Mouse (Mus musculus): ENCODE data around the gene Fam102a.

The Fam102a gene

DNA sequence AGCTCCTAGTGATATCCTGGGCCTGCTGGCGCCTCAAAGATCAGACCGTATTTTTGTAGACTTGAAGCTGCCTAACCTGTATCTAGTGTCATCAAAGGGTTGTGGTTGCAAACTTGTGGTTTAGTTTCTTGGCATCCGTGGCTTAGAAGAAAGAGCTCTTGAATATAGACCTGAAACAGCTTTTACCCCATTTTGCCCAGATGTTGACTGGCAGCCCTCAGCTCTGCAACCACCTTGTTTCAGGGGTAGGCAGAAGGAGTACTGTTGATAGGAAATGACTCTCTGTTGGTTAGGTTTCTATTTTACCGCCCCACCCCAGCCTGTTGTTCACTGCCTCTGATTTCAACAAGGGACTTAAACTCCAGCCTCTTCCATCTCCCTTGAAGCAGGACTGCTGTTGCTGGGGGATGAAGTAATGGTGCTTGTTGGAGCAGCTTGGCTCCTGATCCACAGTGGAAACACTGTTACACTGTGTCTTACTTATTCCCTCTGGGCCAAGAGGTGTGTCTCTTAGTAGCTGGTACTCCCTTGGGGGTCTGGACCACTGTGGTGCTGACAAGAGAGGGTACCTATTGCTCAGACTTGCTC is 6.9 kb downstream of the Fam102a start:
- peaks cover 35% of the 10 kb centered on the region for H3K36me3 ChIP-seq (ENCODE audit: insufficient read depth, low read length)
- no peak for TF ChIP-seq NANOG (IDR thresholded peaks at IDR 0.05; ENCODE audit: borderline replicate concordance, low read length)
- TF ChIP-seq CTCF (conservative IDR thresholded peaks at IDR 0.05; ENCODE audit: low read length): no peak
- TF ChIP-seq POU5F1 (IDR thresholded peaks at IDR 0.05; ENCODE audit: borderline replicate concordance, low read length): no peak
- H3K27me3 ChIP-seq (ENCODE audit: insufficient read depth, low read length): no peaks in the 10 kb centered on the region
- no peak overlapping the region for H3K4me3 ChIP-seq (replicated peaks; ENCODE audit: low read length)
- no peaks in the 10 kb centered on the region for H3K9me3 ChIP-seq (ENCODE audit: low read length)
- H3K4me1 ChIP-seq (replicated peaks; ENCODE audit: low read depth, low read length): peaks cover 87% of the 10 kb centered on the region

DNA sequence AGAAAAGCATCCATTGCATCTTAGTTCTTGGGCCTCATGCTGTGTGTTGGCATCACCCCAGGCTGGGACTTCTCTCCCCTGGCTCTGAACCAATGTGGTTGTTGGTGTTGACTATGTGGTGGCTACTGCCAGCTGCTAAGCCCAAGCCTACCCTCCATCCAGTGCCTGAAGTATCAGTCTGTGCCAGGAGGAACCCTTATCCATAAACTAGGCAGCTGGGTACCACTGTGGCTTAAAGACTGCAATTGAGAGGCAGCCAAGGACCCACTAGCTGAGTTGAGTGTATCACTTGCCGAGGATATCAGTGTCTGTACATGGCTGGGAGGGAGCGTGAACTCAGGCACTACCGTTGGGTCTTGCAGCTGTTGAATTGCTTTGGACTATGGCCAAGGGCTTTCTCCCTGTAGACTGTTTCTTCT is 7.9 kb downstream of the Fam102a start:
- Histone ChIP-seq H3K27me3 (ENCODE audit: insufficient read depth, low read length) (no peaks in the 10 kb centered on the region), H3K36me3 (ENCODE audit: insufficient read depth, low read length) (peaks cover 44% of the 10 kb centered on the region), H3K9me3 (ENCODE audit: low read length) (no peaks in the 10 kb centered on the region), H3K4me1 (replicated peaks; ENCODE audit: low read depth, low read length) (peaks cover 82% of the 10 kb centered on the region), H3K4me3 (replicated peaks; ENCODE audit: low read length) (no peak overlapping the region)
- no peak for TF ChIP-seq CTCF (conservative IDR thresholded peaks at IDR 0.05; ENCODE audit: low read length)
- no peak for TF ChIP-seq POU5F1 (IDR thresholded peaks at IDR 0.05; ENCODE audit: borderline replicate concordance, low read length)

DNA sequence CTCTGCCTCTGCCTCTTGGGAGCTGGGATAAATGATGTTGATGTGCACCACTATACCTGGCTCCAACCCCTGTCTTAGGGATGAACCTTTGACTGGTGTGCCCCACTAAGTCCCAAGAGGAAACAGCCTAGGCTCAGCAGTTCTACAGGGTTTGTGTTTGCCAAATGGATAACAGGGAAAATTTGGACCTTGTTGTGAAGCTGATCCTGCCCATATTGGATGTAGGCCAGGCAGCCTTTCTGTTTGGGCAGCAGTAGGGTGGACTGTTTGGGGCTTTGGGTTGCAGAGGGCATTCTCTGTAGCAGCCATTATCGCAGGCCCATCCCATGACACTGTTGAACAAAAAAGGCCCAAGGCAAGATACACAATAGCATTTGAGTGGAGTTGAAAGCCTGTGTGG is 11.8 kb downstream of the Fam102a start:
- Histone ChIP-seq H3K36me3 (ENCODE audit: insufficient read depth, low read length) (peaks cover 67% of the 10 kb centered on the region), H3K4me1 (replicated peaks; ENCODE audit: low read depth, low read length) (peaks cover 68% of the 10 kb centered on the region), H3K4me3 (replicated peaks; ENCODE audit: low read length) (no peak overlapping the region), H3K27me3 (ENCODE audit: insufficient read depth, low read length) (no peaks in the 10 kb centered on the region), H3K9me3 (ENCODE audit: low read length) (no peaks in the 10 kb centered on the region)
- TF ChIP-seq CTCF (conservative IDR thresholded peaks at IDR 0.05; ENCODE audit: low read length) (no peak), POU5F1 (IDR thresholded peaks at IDR 0.05; ENCODE audit: borderline replicate concordance, low read length) (no peak), NANOG (IDR thresholded peaks at IDR 0.05; ENCODE audit: borderline replicate concordance, low read length) (no peak)

DNA sequence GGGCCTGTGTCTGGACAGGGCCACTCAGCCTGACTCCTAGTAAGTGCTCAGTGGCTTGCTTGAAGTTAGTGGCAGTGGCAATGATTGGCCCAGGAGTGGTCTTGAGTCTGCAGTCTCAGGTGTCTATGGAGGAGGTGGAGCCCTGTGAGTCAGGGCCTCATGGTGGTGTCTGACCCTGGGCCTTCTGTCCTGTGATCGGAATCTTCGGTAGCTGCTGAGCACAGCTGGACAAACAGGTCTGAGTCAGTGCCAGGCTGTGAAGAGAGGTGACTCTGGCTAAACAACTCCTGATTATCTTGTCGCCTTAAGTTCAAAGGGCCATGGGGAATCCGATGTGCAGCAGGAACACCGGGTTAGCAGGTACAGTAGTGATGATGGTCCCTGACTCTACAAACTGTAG is 12.2 kb downstream of the Fam102a start:
- peaks cover 66% of the 10 kb centered on the region for H3K4me1 ChIP-seq (replicated peaks; ENCODE audit: low read depth, low read length)
- H3K4me3 ChIP-seq (replicated peaks; ENCODE audit: low read length): no peak overlapping the region
- peaks cover 63% of the 10 kb centered on the region for H3K36me3 ChIP-seq (ENCODE audit: insufficient read depth, low read length)
- TF ChIP-seq POU5F1 (IDR thresholded peaks at IDR 0.05; ENCODE audit: borderline replicate concordance, low read length): no peak
- no peak for TF ChIP-seq CTCF (conservative IDR thresholded peaks at IDR 0.05; ENCODE audit: low read length)
- no peak for TF ChIP-seq NANOG (IDR thresholded peaks at IDR 0.05; ENCODE audit: borderline replicate concordance, low read length)
- no peaks in the 10 kb centered on the region for H3K27me3 ChIP-seq (ENCODE audit: insufficient read depth, low read length)
- no peaks in the 10 kb centered on the region for H3K9me3 ChIP-seq (ENCODE audit: low read length)

DNA sequence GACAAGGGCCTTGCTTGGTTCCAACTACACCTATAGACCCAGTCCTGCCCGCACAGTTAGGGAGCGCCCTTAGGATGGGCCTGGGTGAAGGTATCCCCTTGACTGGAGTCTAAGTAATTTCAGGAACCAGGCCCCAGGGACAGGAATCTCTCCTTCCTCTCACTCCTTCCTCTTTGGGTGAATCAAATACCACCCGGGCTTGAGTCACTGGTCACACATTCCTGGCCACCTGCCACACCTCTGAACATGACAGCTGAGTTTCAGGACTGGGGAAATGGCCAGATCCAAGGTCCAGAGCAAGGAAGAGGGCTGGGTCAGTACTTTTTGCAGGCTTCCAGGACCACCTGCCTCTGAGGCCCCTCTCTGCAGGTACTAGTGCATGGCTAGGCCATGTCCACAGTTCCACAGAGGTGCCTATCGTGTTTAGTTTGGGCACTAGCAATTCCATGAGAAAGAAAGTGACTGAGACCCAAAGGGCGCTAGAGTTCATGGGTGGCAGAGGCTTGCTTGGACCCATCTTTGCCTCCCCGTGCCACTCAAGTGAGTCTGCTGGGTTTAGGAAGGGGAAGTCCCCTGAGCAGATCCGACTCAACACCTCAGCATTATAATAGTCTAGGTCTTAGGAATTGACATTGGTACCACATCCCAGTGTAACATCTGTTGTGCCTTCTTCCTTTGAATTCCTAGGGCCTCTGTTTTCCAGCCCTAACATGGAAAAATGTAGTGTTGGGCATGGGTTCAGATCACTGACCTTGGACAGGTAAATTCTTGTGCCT is 13.0 kb downstream of the Fam102a start:
- TF ChIP-seq NANOG (IDR thresholded peaks at IDR 0.05; ENCODE audit: borderline replicate concordance, low read length): no peak
- no peak for TF ChIP-seq POU5F1 (IDR thresholded peaks at IDR 0.05; ENCODE audit: borderline replicate concordance, low read length)
- TF ChIP-seq CTCF (conservative IDR thresholded peaks at IDR 0.05; ENCODE audit: low read length): no peak
- no peak overlapping the region for H3K4me3 ChIP-seq (replicated peaks; ENCODE audit: low read length)

DNA sequence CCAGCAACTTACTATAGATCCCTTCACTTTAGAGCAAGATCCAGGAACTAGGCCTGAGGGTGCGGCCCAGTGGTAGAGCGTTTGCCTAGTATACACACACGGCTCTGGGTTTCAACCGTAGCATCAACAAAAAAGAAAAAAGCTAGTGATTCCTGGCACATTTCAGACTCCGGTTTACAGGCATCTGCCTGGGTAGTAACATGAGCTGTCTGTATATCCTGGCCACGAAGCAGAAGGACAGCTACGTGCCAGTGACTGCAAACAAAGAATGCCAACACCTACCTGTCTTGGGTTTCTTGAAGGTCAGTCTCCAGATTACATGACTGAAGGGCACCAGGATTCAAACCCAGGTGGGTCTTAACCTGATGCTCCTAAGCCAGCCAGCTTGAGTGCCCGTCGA is 14.0 kb downstream of the Fam102a start:
- peaks cover 65% of the 10 kb centered on the region for H3K4me1 ChIP-seq (replicated peaks; ENCODE audit: low read depth, low read length)
- H3K9me3 ChIP-seq (ENCODE audit: low read length): no peaks in the 10 kb centered on the region
- TF ChIP-seq CTCF (conservative IDR thresholded peaks at IDR 0.05; ENCODE audit: low read length): no peak
- TF ChIP-seq NANOG (IDR thresholded peaks at IDR 0.05; ENCODE audit: borderline replicate concordance, low read length): no peak
- TF ChIP-seq POU5F1 (IDR thresholded peaks at IDR 0.05; ENCODE audit: borderline replicate concordance, low read length): no peak
- peaks cover 61% of the 10 kb centered on the region for H3K36me3 ChIP-seq (ENCODE audit: insufficient read depth, low read length)
- H3K27me3 ChIP-seq (ENCODE audit: insufficient read depth, low read length): no peaks in the 10 kb centered on the region
- H3K4me3 ChIP-seq (replicated peaks; ENCODE audit: low read length): no peak overlapping the region

More for the DNA sequence above, 13.0 kb downstream of the Fam102a start:
- Histone ChIP-seq H3K9me3 (ENCODE audit: low read length) (no peaks in the 10 kb centered on the region), H3K27me3 (ENCODE audit: insufficient read depth, low read length) (no peaks in the 10 kb centered on the region), H3K36me3 (ENCODE audit: insufficient read depth, low read length) (peaks cover 63% of the 10 kb centered on the region), H3K4me1 (replicated peaks; ENCODE audit: low read depth, low read length) (peaks cover 61% of the 10 kb centered on the region)

DNA sequence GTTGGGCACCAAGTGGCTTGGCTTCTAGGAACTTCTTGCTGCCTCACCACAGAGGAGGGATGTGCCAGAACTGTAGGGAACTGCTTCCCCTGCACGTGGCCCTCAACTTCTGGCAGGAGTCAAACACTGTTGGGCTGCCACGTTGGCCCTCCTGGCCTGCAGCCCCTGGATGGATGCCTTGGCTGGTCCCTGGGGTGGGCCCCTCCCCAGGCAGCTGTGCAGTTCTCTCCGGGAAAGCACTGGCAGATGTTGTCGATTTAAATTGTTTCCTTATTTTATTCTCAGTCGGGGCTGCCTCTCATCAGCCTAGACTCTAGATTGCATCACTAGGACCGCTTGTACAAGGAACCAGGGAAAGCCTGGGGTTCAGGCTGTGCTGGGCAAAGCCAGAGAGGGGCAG is 14.6 kb downstream of the Fam102a start:
- peaks cover 55% of the 10 kb centered on the region for H3K36me3 ChIP-seq (ENCODE audit: insufficient read depth, low read length)
- H3K4me1 ChIP-seq (replicated peaks; ENCODE audit: low read depth, low read length): peaks cover 63% of the 10 kb centered on the region
- H3K27me3 ChIP-seq (ENCODE audit: insufficient read depth, low read length): no peaks in the 10 kb centered on the region
- H3K4me3 ChIP-seq (replicated peaks; ENCODE audit: low read length): no peak overlapping the region
- no peaks in the 10 kb centered on the region for H3K9me3 ChIP-seq (ENCODE audit: low read length)
- TF ChIP-seq NANOG (IDR thresholded peaks at IDR 0.05; ENCODE audit: borderline replicate concordance, low read length) (no peak), POU5F1 (IDR thresholded peaks at IDR 0.05; ENCODE audit: borderline replicate concordance, low read length) (no peak), CTCF (conservative IDR thresholded peaks at IDR 0.05; ENCODE audit: low read length) (no peak)

DNA sequence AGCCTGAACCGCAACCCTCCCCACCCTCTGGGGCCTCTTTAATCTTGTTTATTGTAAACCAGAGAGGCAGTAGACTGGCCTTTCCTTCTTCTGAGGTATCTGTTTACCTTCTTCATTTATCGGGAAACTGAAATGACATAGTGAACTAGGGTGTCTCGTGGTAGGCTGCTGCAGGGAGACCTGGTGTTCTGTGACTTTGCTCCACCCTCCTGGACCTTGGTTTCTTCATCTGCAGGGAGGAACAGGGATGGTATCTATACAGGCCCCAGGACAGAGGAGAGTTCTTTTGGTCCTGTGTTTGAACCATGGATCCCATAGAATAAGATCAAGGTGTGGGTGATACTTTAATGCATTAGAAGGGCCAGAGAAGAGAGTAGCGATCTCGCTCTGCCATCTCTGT is 16.1 kb downstream of the Fam102a start:
- TF ChIP-seq CTCF (conservative IDR thresholded peaks at IDR 0.05; ENCODE audit: low read length): no peak
- TF ChIP-seq NANOG (IDR thresholded peaks at IDR 0.05; ENCODE audit: borderline replicate concordance, low read length): no peak
- H3K9me3 ChIP-seq (ENCODE audit: low read length): no peaks in the 10 kb centered on the region
- no peak overlapping the region for H3K4me3 ChIP-seq (replicated peaks; ENCODE audit: low read length)
- H3K4me1 ChIP-seq (replicated peaks; ENCODE audit: low read depth, low read length): peaks cover 63% of the 10 kb centered on the region
- peaks cover 42% of the 10 kb centered on the region for H3K36me3 ChIP-seq (ENCODE audit: insufficient read depth, low read length)
- no peaks in the 10 kb centered on the region for H3K27me3 ChIP-seq (ENCODE audit: insufficient read depth, low read length)

All from E14TG2a.4 (cell line).